ENCODE assay signal across 10 mouse cellular contexts in the genomic region with DNA sequence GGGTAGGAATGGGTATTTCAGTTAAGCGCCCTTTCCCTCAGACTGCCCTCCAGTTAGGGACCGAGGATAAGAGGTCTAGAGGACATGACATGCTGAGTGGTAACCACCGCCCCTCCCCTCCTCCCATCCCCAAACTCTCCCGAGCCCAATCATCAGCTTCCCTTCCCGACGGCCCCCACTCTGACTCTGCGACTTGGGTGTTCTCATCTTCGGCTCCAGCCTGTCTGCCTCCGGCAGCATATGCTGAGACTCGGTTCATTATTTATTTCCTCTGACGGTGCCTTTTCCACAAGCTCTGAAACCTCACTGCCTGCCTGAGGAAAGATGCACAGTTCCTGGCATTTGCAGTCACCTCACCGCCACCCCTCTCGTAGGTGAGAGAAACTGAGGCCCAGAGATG. TPM values are rescaled to one million over a fixed set of nuclear protein-coding genes. Genes with fewer than 3 reads are reported as not detected.
A peak's percentile ranks its signal among the peaks of the same experiment; 100 is the strongest.
DNase-seq lines count a peak whose midpoint lies in the region; ATAC-seq and TF ChIP-seq lines count a peak whose summit lies in the region.
"Had no signal": no experiment of that assay in that cellular context is flagged by ENCODE, and none has a peak within 500 bp of the region (broad histone marks: within the 10 kb centered on the region; RNA-seq: fewer than 3 reads in every experiment).

No protein-coding gene starts in this region.

- H3K4me2 ChIP-seq in heart, embryonic 15.5 days = no peak overlapping the region
- no peak overlapping the region for H3K4me2 ChIP-seq in lung, embryonic 14.5 days
- no peak overlapping the region for H3K4me2 ChIP-seq in intestine, embryonic 14.5 days (ENCODE audit: low read length)
- H3K4me2 ChIP-seq in stomach, embryonic 16.5 days (ENCODE audit: low read depth, low read length) = no peak overlapping the region

- intact Hi-C loops in heart, postnatal 25 days (cut with DNase I) = no loop called here

- no peaks in the 10 kb centered on the region for H3K9me3 ChIP-seq in heart, embryonic 15.5 days (replicated peaks)
- no peaks in the 10 kb centered on the region for H3K9me3 ChIP-seq in lung, embryonic 14.5 days (ENCODE audit: low read depth, low read length)
- H3K9me3 ChIP-seq in intestine, embryonic 14.5 days (ENCODE audit: control insufficient read depth, low read length) = no peaks in the 10 kb centered on the region
- H3K9me3 ChIP-seq in stomach, embryonic 16.5 days (replicated peaks; ENCODE audit: control insufficient read depth, low read length) = no peaks in the 10 kb centered on the region

- TF ChIP-seq CTCF in lung, embryonic 14.5 days (IDR thresholded peaks at IDR 0.05; ENCODE audit: low read depth) = no peak

- H3K27me3 ChIP-seq in heart, embryonic 15.5 days = no peaks in the 10 kb centered on the region
- no peaks in the 10 kb centered on the region for H3K27me3 ChIP-seq in lung, embryonic 14.5 days (ENCODE audit: insufficient read depth, low read length)
- no peaks in the 10 kb centered on the region for H3K27me3 ChIP-seq in intestine, embryonic 14.5 days (replicated peaks; ENCODE audit: control insufficient read depth, insufficient read depth, low read length)
- no peaks in the 10 kb centered on the region for H3K27me3 ChIP-seq in stomach, embryonic 16.5 days (ENCODE audit: control insufficient read depth, insufficient read depth, low read length)

- H3K27ac ChIP-seq in heart, embryonic 15.5 days = peak overlapping the region; percentile 21; the same call in 1 of the 2 replicates
- H3K27ac ChIP-seq in lung, embryonic 14.5 days (ENCODE audit: low read depth) = no peak overlapping the region; the same call in 1 of the 2 replicates
- H3K27ac ChIP-seq in intestine, embryonic 14.5 days (ENCODE audit: low read depth) = peak overlapping the region; percentile 74
- H3K27ac ChIP-seq in stomach, embryonic 16.5 days (ENCODE audit: low read length) = peak overlapping the region; percentile 25; the same call in 1 of the 2 replicates

- WGBS in heart, embryonic 15.5 days = 41% methylated on average over 13 of the region's 13 CpGs
- 41% methylated on average over 13 of the region's 13 CpGs for WGBS in lung, embryonic 14.5 days
- 39% methylated on average over 13 of the region's 13 CpGs for WGBS in intestine, embryonic 14.5 days
- 57% methylated on average over 13 of the region's 13 CpGs for WGBS in stomach, embryonic 16.5 days

- no peak overlapping the region for H3K4me3 ChIP-seq in heart, embryonic 15.5 days
- H3K4me3 ChIP-seq in lung, embryonic 14.5 days (ENCODE audit: low read depth, low read length) = no peak overlapping the region
- no peak overlapping the region for H3K4me3 ChIP-seq in intestine, embryonic 14.5 days (ENCODE audit: low read depth, low read length)
- H3K4me3 ChIP-seq in stomach, embryonic 16.5 days (replicated peaks; ENCODE audit: low read length) = no peak overlapping the region

- H3K36me3 ChIP-seq in heart, embryonic 15.5 days = peaks cover 24% of the 10 kb centered on the region
- H3K36me3 ChIP-seq in lung, embryonic 14.5 days (ENCODE audit: insufficient read depth) = peaks cover 64% of the 10 kb centered on the region
- H3K36me3 ChIP-seq in intestine, embryonic 14.5 days (ENCODE audit: control insufficient read depth, insufficient read depth, low read length) = peaks cover 51% of the 10 kb centered on the region
- H3K36me3 ChIP-seq in stomach, embryonic 16.5 days (ENCODE audit: control insufficient read depth, insufficient read depth, low read length) = peaks cover 8% of the 10 kb centered on the region; the same call in 1 of the 2 replicates

- no peak overlapping the region for H3K9ac ChIP-seq in heart, embryonic 15.5 days
- H3K9ac ChIP-seq in lung, embryonic 14.5 days = no peak overlapping the region
- H3K9ac ChIP-seq in intestine, embryonic 14.5 days (ENCODE audit: low read length) = no peak overlapping the region
- H3K9ac ChIP-seq in stomach, embryonic 16.5 days (ENCODE audit: low read length) = no peak overlapping the region

- ATAC-seq in heart, embryonic 15.5 days (replicated peaks; ENCODE audit: insufficient number of reproducible peaks, insufficient read depth, low FRiP score, low read depth) = no peak
- ATAC-seq in lung, embryonic 14.5 days (ENCODE audit: insufficient read depth) = peak; percentile 67
- ATAC-seq in intestine, embryonic 14.5 days (replicated peaks; ENCODE audit: low FRiP score, low TSS enrichment, low read depth) = no peak
- peak; percentile 18; the same call in 1 of the 2 replicates for ATAC-seq in stomach, embryonic 16.5 days (ENCODE audit: insufficient read depth, low FRiP score)
- ATAC-seq: inflammation-experienced regulatory T-cells, adult 6 months had no signal

- no peak for DNase-seq in heart, postnatal 25 days (ENCODE audit: low spot score)
- peak; percentile 54 for DNase-seq in lung, embryonic 14.5 days
- no peak for DNase-seq in lung, postnatal 14 days
- no peak for DNase-seq in intestine, embryonic 14.5 days (ENCODE audit: low spot score)
- DNase-seq in left cerebral cortex, adult 18-20 months (ENCODE audit: low spot score in 2 of 2) = no peak
- DNase-seq: right cerebral cortex, postnatal 4 days; thymus, postnatal 25 days had no signal

- H3K4me1 ChIP-seq in heart, embryonic 15.5 days (replicated peaks) = peaks cover 38% of the 10 kb centered on the region
- no peaks in the 10 kb centered on the region for H3K4me1 ChIP-seq in lung, embryonic 14.5 days (ENCODE audit: insufficient read depth)
- H3K4me1 ChIP-seq in intestine, embryonic 14.5 days (replicated peaks; ENCODE audit: control insufficient read depth, insufficient read depth, low read length) = peaks cover 7% of the 10 kb centered on the region
- no peaks in the 10 kb centered on the region for H3K4me1 ChIP-seq in stomach, embryonic 16.5 days (ENCODE audit: control insufficient read depth, insufficient read depth, low read length)

RNA-seq across cellular contexts. Expression of a gene that starts 15.7 kb away (rescaled TPM):
- 197 and 200 TPM in 2 replicates for polyA plus RNA-seq in heart, embryonic 15.5 days (2015; fragmentation: Nextera tagmentation; extraction: Ambion mirVana)
- 10 to 100 TPM; 64.5 to 66.4 TPM for total RNA-seq in heart, postnatal 25 days (2021)
- polyA plus RNA-seq in lung, embryonic 14.5 days (2014; fragmentation: Nextera tagmentation; extraction: Ambion mirVana) = 143 and 152 TPM in 2 replicates
- 216 and 217 TPM in 2 replicates for polyA plus RNA-seq in intestine, embryonic 14.5 days (2014; fragmentation: Nextera tagmentation; extraction: Ambion mirVana)
- polyA plus RNA-seq in stomach, embryonic 16.5 days (2015; fragmentation: Nextera tagmentation; extraction: Ambion mirVana) = 231 and 249 TPM in 2 replicates
- total RNA-seq in left cerebral cortex, adult 18-20 months (2021) = 10 to 100 TPM; 41.2 to 43.6 TPM

Comparison
In these comparisons a context has a peak if more than half of its experiments do, and no peak if none do; other contexts are left out.
1. ATAC-seq: peak in lung, embryonic 14.5 days (single experiment) and stomach, embryonic 16.5 days (single experiment); none in heart, embryonic 15.5 days (single experiment) and intestine, embryonic 14.5 days (single experiment).